Mouse (Mus musculus) limb, embryonic 12.5 days (tissue): ENCODE results near the gene Wdfy2. TPM values are rescaled to one million over a fixed set of nuclear protein-coding genes. Genes with fewer than 3 reads are reported as not detected.
"Not testable (repeated sequence)": the region's sequence is repeated elsewhere in the genome, so short reads cannot be mapped to it uniquely, and the experiment has no call there.

Experiments
- ATAC-seq: fragments of 200-750 bp; cut with Nextera tagmentation; 2 replicates; pipeline ENCODE4 v1.8.0; 2017; ENCODE audit warnings: low read depth, moderate TSS enrichment; ENCODE audit not compliant: insufficient number of reproducible peaks, insufficient read depth, low FRiP score, low TSS enrichment
- H3K27ac ChIP-seq: fragments of 300-500 bp; sonication (generic); 2 replicates; pipeline ENCODE4 v1.5.1; 2016; ENCODE audit warnings: mild to moderate bottlenecking, moderate library complexity
- H3K27me3 ChIP-seq: fragments of 300-500 bp; sonication (generic); 2 replicates; pipeline ENCODE4 v1.6.1; 2016; ENCODE audit warnings: mild to moderate bottlenecking, moderate library complexity
- H3K36me3 ChIP-seq: fragments of 300-500 bp; sonication (generic); 2 replicates; pipeline ENCODE4 v1.6.1; 2016; ENCODE audit warnings: mild to moderate bottlenecking, moderate library complexity
- H3K4me1 ChIP-seq: fragments of 300-500 bp; sonication (generic); replicated peaks from 2 replicates; pipeline ENCODE4 v1.6.1; 2016
- H3K4me2 ChIP-seq: fragments of 300-500 bp; sonication (generic); 2 replicates; pipeline ENCODE4 v1.6.1; 2016; ENCODE audit warnings: mild to moderate bottlenecking, moderate library complexity
- H3K4me3 ChIP-seq: fragments of 300-500 bp; sonication (generic); replicated peaks from 2 replicates; pipeline ENCODE4 v1.5.1; 2016; ENCODE audit warnings: mild to moderate bottlenecking
- H3K9ac ChIP-seq: fragments of 300-500 bp; sonication (generic); replicated peaks from 2 replicates; pipeline ENCODE4 v1.6.1; 2016; ENCODE audit warnings: mild to moderate bottlenecking, moderate library complexity
- H3K9me3 ChIP-seq: fragments of 300-500 bp; sonication (generic); 2 replicates; pipeline ENCODE4 v1.6.1; 2016; ENCODE audit warnings: mild to moderate bottlenecking, moderate library complexity
- WGBS: fragments of 180-500 bp; shearing (Covaris S2); methylation state at CpG from one replicate; pipeline ENCODE4 v1.1.7; 2016; 5-methylcytosine and 5-hydroxymethylcytosine counted together
- polyA plus RNA-seq: library from polyadenylated mRNA; unstranded; fragments of >200 nt; fragmentation: Nextera tagmentation; extraction: Ambion mirVana; gene quantifications from 2 replicates; pipeline ENCODE4 v1.2.1, GENCODE M21; 2016

The Wdfy2 gene
- polyA plus RNA-seq, 1 experiment from 2014 or later, result 11.4 TPM

- Histone ChIP-seq H3K27ac (no peak overlapping the region), H3K9me3 (no peaks in the 10 kb centered on the region), H3K36me3 (no peaks in the 10 kb centered on the region), H3K4me3 (no peak overlapping the region), H3K27me3 (no peaks in the 10 kb centered on the region), H3K9ac (no peak overlapping the region), H3K4me2 (no peak overlapping the region), H3K4me1 (peaks cover 25% of the 10 kb centered on the region)
- 29% methylated on average over 5 of the region's 5 CpGs for WGBS
- ATAC-seq, result no peak
Measured at GRCm38 (mm10) chr14:62879497-62879896, 42.0 kb downstream of the Wdfy2 start.

- Histone ChIP-seq H3K4me3 (no peak overlapping the region), H3K9me3 (no peaks in the 10 kb centered on the region), H3K36me3 (no peaks in the 10 kb centered on the region), H3K4me2 (no peak overlapping the region), H3K4me1 (peaks cover 30% of the 10 kb centered on the region), H3K27ac (no peak overlapping the region), H3K9ac (no peak overlapping the region), H3K27me3 (no peaks in the 10 kb centered on the region)
- 80% methylated on average over 5 of the region's 5 CpGs for WGBS
- no peak for ATAC-seq
Measured at GRCm38 (mm10) chr14:62880084-62880851, 42.8 kb downstream of the Wdfy2 start.

GRCm38 (mm10) chr14:62882061-62882614, 44.7 kb downstream of the Wdfy2 start:
- no peak overlapping the region for H3K4me2 ChIP-seq
- no peaks in the 10 kb centered on the region for H3K9me3 ChIP-seq
- no peak overlapping the region for H3K27ac ChIP-seq
- no peaks in the 10 kb centered on the region for H3K36me3 ChIP-seq
- H3K27me3 ChIP-seq, result no peaks in the 10 kb centered on the region
- ATAC-seq, result no peak
- H3K4me3 ChIP-seq, result no peak overlapping the region
- H3K9ac ChIP-seq, result no peak overlapping the region
- WGBS, result 25% methylated on average over 4 of the region's 4 CpGs
- peaks cover 30% of the 10 kb centered on the region for H3K4me1 ChIP-seq

GRCm38 (mm10) chr14:62883551-62883950, 46.1 kb downstream of the Wdfy2 start:
- WGBS, result 59% methylated on average over 1 of the region's 1 CpGs

GRCm38 (mm10) chr14:62884171-62884570, 46.7 kb downstream of the Wdfy2 start:
- peaks cover 29% of the 10 kb centered on the region for H3K4me1 ChIP-seq
- no peak overlapping the region for H3K27ac ChIP-seq
- H3K27me3 ChIP-seq, result no peaks in the 10 kb centered on the region
- no peak overlapping the region for H3K9ac ChIP-seq
- H3K4me3 ChIP-seq, result no peak overlapping the region
- H3K36me3 ChIP-seq, result no peaks in the 10 kb centered on the region
- WGBS, result 34% methylated on average over 5 of the region's 5 CpGs
- no peak overlapping the region for H3K4me2 ChIP-seq
- ATAC-seq, result no peak
- H3K9me3 ChIP-seq, result no peaks in the 10 kb centered on the region

More at GRCm38 (mm10) chr14:62883551-62883950, 46.1 kb downstream of the Wdfy2 start:
- no peaks in the 10 kb centered on the region for H3K36me3 ChIP-seq
- H3K27me3 ChIP-seq, result no peaks in the 10 kb centered on the region
- no peak overlapping the region for H3K27ac ChIP-seq
- H3K4me3 ChIP-seq, result no peak overlapping the region
- no peak overlapping the region for H3K9ac ChIP-seq
- no peak for ATAC-seq
- no peak overlapping the region for H3K4me2 ChIP-seq
- no peaks in the 10 kb centered on the region for H3K9me3 ChIP-seq
- peaks cover 30% of the 10 kb centered on the region for H3K4me1 ChIP-seq

GRCm38 (mm10) chr14:62884639-62885038, 47.2 kb downstream of the Wdfy2 start:
- Histone ChIP-seq H3K4me2 (no peak overlapping the region), H3K27ac (no peak overlapping the region), H3K4me1 (peaks cover 24% of the 10 kb centered on the region; the same call in 1 of the 2 replicates), H3K4me3 (no peak overlapping the region), H3K36me3 (no peaks in the 10 kb centered on the region), H3K9ac (no peak overlapping the region), H3K27me3 (no peaks in the 10 kb centered on the region), H3K9me3 (no peaks in the 10 kb centered on the region)
- no peak for ATAC-seq
- WGBS, result 76% methylated on average over 1 of the region's 1 CpGs

- Histone ChIP-seq H3K27me3 (no peaks in the 10 kb centered on the region), H3K4me1 (peaks cover 19% of the 10 kb centered on the region; the same call in 1 of the 2 replicates), H3K36me3 (no peaks in the 10 kb centered on the region), H3K4me3 (no peak overlapping the region), H3K9ac (no peak overlapping the region), H3K4me2 (no peak overlapping the region), H3K27ac (no peak overlapping the region), H3K9me3 (no peaks in the 10 kb centered on the region)
- 91% methylated on average over 2 of the region's 2 CpGs for WGBS
- no peak for ATAC-seq
Measured at GRCm38 (mm10) chr14:62885146-62885545, 47.7 kb downstream of the Wdfy2 start.

- Histone ChIP-seq H3K4me2 (no peak overlapping the region), H3K9me3 (no peaks in the 10 kb centered on the region), H3K4me3 (no peak overlapping the region), H3K4me1 (peaks cover 9% of the 10 kb centered on the region), H3K27me3 (no peaks in the 10 kb centered on the region), H3K36me3 (no peaks in the 10 kb centered on the region), H3K9ac (no peak overlapping the region), H3K27ac (no peak overlapping the region)
- no peak for ATAC-seq
- WGBS, result 96% methylated on average over 3 of the region's 3 CpGs
Measured at GRCm38 (mm10) chr14:62891401-62891800, 53.9 kb downstream of the Wdfy2 start.

GRCm38 (mm10) chr14:62892771-62893641, 55.5 kb downstream of the Wdfy2 start:
- H3K27ac ChIP-seq, result no peak overlapping the region
- no peaks in the 10 kb centered on the region for H3K36me3 ChIP-seq
- 70% methylated on average over 8 of the region's 8 CpGs for WGBS
- no peaks in the 10 kb centered on the region for H3K9me3 ChIP-seq
- ATAC-seq, result no peak
- no peak overlapping the region for H3K9ac ChIP-seq
- H3K4me2 ChIP-seq, result no peak overlapping the region
- no peak overlapping the region for H3K4me3 ChIP-seq
- peaks cover 11% of the 10 kb centered on the region for H3K4me1 ChIP-seq
- H3K27me3 ChIP-seq, result no peaks in the 10 kb centered on the region

- H3K4me3 ChIP-seq, ATAC-seq, H3K27me3 ChIP-seq, H3K4me2 ChIP-seq, H3K27ac ChIP-seq, H3K36me3 ChIP-seq, H3K9me3 ChIP-seq, H3K9ac ChIP-seq: not testable (repeated sequence)
- WGBS, result 55% methylated on average over 5 of the region's 5 CpGs
- H3K4me1 ChIP-seq, result peaks cover 15% of the 10 kb centered on the region
Measured at GRCm38 (mm10) chr14:62893642-62894180, 56.2 kb downstream of the Wdfy2 start.
